Mouse (Mus musculus): Measurements from ENCODE around the gene Trim80.

DNA sequence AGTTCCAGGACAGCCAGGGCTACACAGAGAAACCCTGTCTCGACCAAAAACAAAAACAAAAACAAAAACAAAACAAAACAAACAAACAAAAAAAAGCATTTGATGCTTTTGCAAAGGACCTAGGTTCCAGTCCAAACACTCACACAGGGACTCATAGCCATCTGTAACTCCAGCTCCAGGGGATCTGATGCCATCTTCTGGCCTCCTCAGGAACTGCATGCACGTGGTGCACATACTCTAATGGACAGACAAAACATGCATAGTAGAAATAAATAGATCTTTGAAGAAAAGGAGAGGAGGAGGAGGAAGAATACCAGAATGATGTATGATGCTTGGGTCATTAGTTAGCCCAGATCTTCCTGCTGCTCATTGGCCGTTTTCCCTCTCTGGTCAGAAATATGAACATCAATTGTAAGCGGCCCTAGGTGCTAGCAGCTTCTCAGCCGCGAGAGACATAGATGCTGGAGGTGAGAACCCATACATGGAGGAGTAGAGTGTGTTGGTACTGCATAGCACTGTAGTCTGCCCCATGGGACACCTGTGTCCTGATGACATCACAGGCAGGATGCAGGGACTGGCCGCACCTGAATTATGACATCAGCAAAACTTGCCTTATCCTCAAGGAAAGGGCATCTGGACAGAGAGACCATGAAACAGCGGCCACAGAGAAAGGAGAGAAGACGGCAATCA is at the start of gene Trim80:
- TF ChIP-seq CTCF (IDR thresholded peaks at IDR 0.05; ENCODE audit: low read depth) (no peak), EP300 (IDR thresholded peaks at IDR 0.05; ENCODE audit: low read depth) (no peak)

Measured in heart, postnatal 0 days (tissue).